Mouse (Mus musculus): ENCODE measurements around the gene Tssk3. TPM values are rescaled to one million over a fixed set of nuclear protein-coding genes. Genes with fewer than 3 reads are reported as not detected.

Gene Tssk3
- polyA plus RNA-seq, 1 experiment from 2014 or later = not detected

- no peak overlapping the region; the same call in 1 of the 2 replicates for H3K4me3 ChIP-seq (ENCODE audit: low read depth, low read length)
- H3K9ac ChIP-seq (ENCODE audit: low read length) = no peak overlapping the region
- peaks cover 12% of the 10 kb centered on the region; the same call in 1 of the 2 replicates for H3K27me3 ChIP-seq (ENCODE audit: control insufficient read depth, insufficient read depth, low read length)
- no peaks in the 10 kb centered on the region for H3K9me3 ChIP-seq (ENCODE audit: control insufficient read depth, low read length)
- ATAC-seq (ENCODE audit: low FRiP score) (no peak), DNase-seq (ENCODE audit: low spot score, missing footprints) (no peak)
- H3K36me3 ChIP-seq (ENCODE audit: control insufficient read depth, insufficient read depth, low read length) = no peaks in the 10 kb centered on the region
- H3K4me1 ChIP-seq (ENCODE audit: control insufficient read depth, insufficient read depth, low read length) = peaks cover 4% of the 10 kb centered on the region; the same call in 1 of the 2 replicates
- 30% methylated on average over 6 of the region's 6 CpGs for WGBS
- H3K4me2 ChIP-seq = peak overlapping the region; percentile 52
- no peak overlapping the region for H3K27ac ChIP-seq (ENCODE audit: low read depth, low read length)
Measured at GRCm38 (mm10) chr4:129441145-129441544, 49.7 kb downstream of the Tssk3 start.

- Histone ChIP-seq H3K27ac (ENCODE audit: low read depth, low read length) (no peak within 1 kb of the TSS), H3K4me3 (ENCODE audit: low read depth, low read length) (peak within 1 kb of the TSS; percentile 32), H3K9me3 (ENCODE audit: control insufficient read depth, low read length) (no peaks in the 10 kb centered on the region), H3K27me3 (ENCODE audit: control insufficient read depth, insufficient read depth, low read length) (peaks cover 12% of the 10 kb centered on the region; the same call in 1 of the 2 replicates), H3K4me2 (peak within 1 kb of the TSS; percentile 52), H3K4me1 (ENCODE audit: control insufficient read depth, insufficient read depth, low read length) (peaks cover 4% of the 10 kb centered on the region; the same call in 1 of the 2 replicates), H3K36me3 (ENCODE audit: control insufficient read depth, insufficient read depth, low read length) (no peaks in the 10 kb centered on the region), H3K9ac (ENCODE audit: low read length) (peak within 1 kb of the TSS; percentile 33)
- DNase-seq (ENCODE audit: low spot score, missing footprints) = peak; percentile 92
- 2% methylated on average over 33 of the region's 33 CpGs for WGBS
- peak; percentile 84 for ATAC-seq (ENCODE audit: low FRiP score)
Measured at GRCm38 (mm10) chr4:129440340-129441063, 50.3 kb downstream of the Tssk3 start, which contains the start of gene Zbtb8b. TSS of gene Zbtb8b (minus strand) at chr4:129440853.

Other genes with a start within 250 kb of the Tssk3 start
- gene C77080, start 229.6 kb downstream of the Tssk3 start, polyA plus RNA-seq (2014; fragmentation: Nextera tagmentation; extraction: Ambion mirVana) = 3.3 and 3.7 TPM in 2 replicates
- 0.51 and 0.53 TPM in 2 replicates for gene Sync, start 203.4 kb downstream of the Tssk3 start, polyA plus RNA-seq (2014; fragmentation: Nextera tagmentation; extraction: Ambion mirVana)
- gene Rbbp4, start 155.7 kb downstream of the Tssk3 start, polyA plus RNA-seq (2014; fragmentation: Nextera tagmentation; extraction: Ambion mirVana) = 561 and 604 TPM in 2 replicates
- 42.7 and 45.0 TPM in 2 replicates for gene Zbtb8os, start 155.3 kb downstream of the Tssk3 start, polyA plus RNA-seq (2014; fragmentation: Nextera tagmentation; extraction: Ambion mirVana)
- 6.7 and 8.3 TPM in 2 replicates for gene Zbtb8a, start 112.9 kb downstream of the Tssk3 start, polyA plus RNA-seq (2014; fragmentation: Nextera tagmentation; extraction: Ambion mirVana)
- 2.0 and 2.4 TPM in 2 replicates for gene Zbtb8b, start 50.2 kb downstream of the Tssk3 start, polyA plus RNA-seq (2014; fragmentation: Nextera tagmentation; extraction: Ambion mirVana)
- 23.3 and 23.7 TPM in 2 replicates for gene Bsdc1, start 29.4 kb downstream of the Tssk3 start, polyA plus RNA-seq (2014; fragmentation: Nextera tagmentation; extraction: Ambion mirVana)
- gene Fam229a, start 168 bp upstream of the Tssk3 start, polyA plus RNA-seq (2014; fragmentation: Nextera tagmentation; extraction: Ambion mirVana) = not detected in 2 replicates
- gene Marcksl1, start 22.6 kb upstream of the Tssk3 start, polyA plus RNA-seq (2014; fragmentation: Nextera tagmentation; extraction: Ambion mirVana) = 1,816 and 1,974 TPM in 2 replicates
- gene Hdac1, start 51.7 kb upstream of the Tssk3 start, polyA plus RNA-seq (2014; fragmentation: Nextera tagmentation; extraction: Ambion mirVana) = 225 and 234 TPM in 2 replicates
- 4.5 and 5.3 TPM in 2 replicates for gene Lck, start 82.6 kb upstream of the Tssk3 start, polyA plus RNA-seq (2014; fragmentation: Nextera tagmentation; extraction: Ambion mirVana)
- 0.19 and 0.46 TPM in 2 replicates for gene Fam167b, start 87.5 kb upstream of the Tssk3 start, polyA plus RNA-seq (2014; fragmentation: Nextera tagmentation; extraction: Ambion mirVana)
- gene Eif3i, start 109.6 kb upstream of the Tssk3 start, polyA plus RNA-seq (2014; fragmentation: Nextera tagmentation; extraction: Ambion mirVana) = 251 and 259 TPM in 2 replicates
- gene Tmem234, start 109.6 kb upstream of the Tssk3 start, polyA plus RNA-seq (2014; fragmentation: Nextera tagmentation; extraction: Ambion mirVana) = 178 and 188 TPM in 2 replicates
- 1.7 and 3.0 TPM in 2 replicates for gene Dcdc2b, start 123.2 kb upstream of the Tssk3 start, polyA plus RNA-seq (2014; fragmentation: Nextera tagmentation; extraction: Ambion mirVana)
- gene Iqcc, start 128.1 kb upstream of the Tssk3 start, polyA plus RNA-seq (2014; fragmentation: Nextera tagmentation; extraction: Ambion mirVana) = 21.3 and 23.9 TPM in 2 replicates
- gene Ccdc28b, start 132.9 kb upstream of the Tssk3 start, polyA plus RNA-seq (2014; fragmentation: Nextera tagmentation; extraction: Ambion mirVana) = 70.0 and 73.9 TPM in 2 replicates
- 89.6 and 101 TPM in 2 replicates for gene Txlna, start 150.0 kb upstream of the Tssk3 start, polyA plus RNA-seq (2014; fragmentation: Nextera tagmentation; extraction: Ambion mirVana)
- 13.6 and 14.9 TPM in 2 replicates for gene Kpna6, start 181.7 kb upstream of the Tssk3 start, polyA plus RNA-seq (2014; fragmentation: Nextera tagmentation; extraction: Ambion mirVana)
- 35.6 and 36.3 TPM in 2 replicates for gene Tmem39b, start 205.8 kb upstream of the Tssk3 start, polyA plus RNA-seq (2014; fragmentation: Nextera tagmentation; extraction: Ambion mirVana)